Mouse (Mus musculus): ENCODE measurements around the gene Iqschfp. TPM values are rescaled to one million over a fixed set of nuclear protein-coding genes. Genes with fewer than 3 reads are reported as not detected.

Iqschfp gene
- total and polyA plus RNA-seq, 2 experiments from 2014 or later: not detected

GRCm38 (mm10) chr3:68587567-68588245 is 695.7 kb downstream of the Iqschfp start:
- Histone ChIP-seq H3K4me1 (ENCODE audit: control insufficient read depth, insufficient read depth) (peaks cover 77% of the 10 kb centered on the region), H3K27ac (ENCODE audit: low read depth) (peak overlapping the region; percentile 84), H3K4me3 (ENCODE audit: low read depth, low read length) (no peak overlapping the region), H3K9me3 (replicated peaks; ENCODE audit: control insufficient read depth, low read length) (no peaks in the 10 kb centered on the region), H3K36me3 (replicated peaks; ENCODE audit: control insufficient read depth, insufficient read depth, low read length) (0 out of 2 replicates have a peak, but pooled peaks cover 4% of the 10 kb centered on the region), H3K9ac (replicated peaks; ENCODE audit: low read depth, low read length) (0 out of 2 replicates have a peak overlapping the region, but pooled peaks have one; percentile 3), H3K4me2 (ENCODE audit: low read depth, low read length) (no peak overlapping the region), H3K27me3 (ENCODE audit: control insufficient read depth, insufficient read depth, low read length) (no peaks in the 10 kb centered on the region)
- TF ChIP-seq CTCF (IDR thresholded peaks at IDR 0.05; ENCODE audit: low read depth) (no peak), EP300 (IDR thresholded peaks at IDR 0.05; ENCODE audit: low read depth) (no peak)
- 47% methylated on average over 10 of the region's 10 CpGs for WGBS
- DNase-seq (ENCODE audit: low spot score) (peak; percentile 43), ATAC-seq (ENCODE audit: insufficient read depth, low read depth) (no peak)

GRCm38 (mm10) chr3:68589220-68589840 is 697.3 kb downstream of the Iqschfp start:
- Histone ChIP-seq H3K9me3 (replicated peaks; ENCODE audit: control insufficient read depth, low read length) (no peaks in the 10 kb centered on the region), H3K4me2 (ENCODE audit: low read depth, low read length) (no peak overlapping the region), H3K9ac (replicated peaks; ENCODE audit: low read depth, low read length) (no peak overlapping the region), H3K27me3 (ENCODE audit: control insufficient read depth, insufficient read depth, low read length) (no peaks in the 10 kb centered on the region), H3K4me1 (ENCODE audit: control insufficient read depth, insufficient read depth) (peaks cover 65% of the 10 kb centered on the region), H3K36me3 (replicated peaks; ENCODE audit: control insufficient read depth, insufficient read depth, low read length) (0 out of 2 replicates have a peak, but pooled peaks cover 4% of the 10 kb centered on the region), H3K4me3 (ENCODE audit: low read depth, low read length) (no peak overlapping the region), H3K27ac (ENCODE audit: low read depth) (peak overlapping the region; percentile 84)
- ATAC-seq (ENCODE audit: insufficient read depth, low read depth) (peak; percentile 68), DNase-seq (ENCODE audit: low spot score) (peak; percentile 57)
- no peak for TF ChIP-seq CTCF (IDR thresholded peaks at IDR 0.05; ENCODE audit: low read depth)
- TF ChIP-seq EP300 (IDR thresholded peaks at IDR 0.05; ENCODE audit: low read depth): 0 out of 2 replicates have a peak, but pooled peaks have one; percentile 19
- WGBS: 40% methylated on average over 9 of the region's 9 CpGs

GRCm38 (mm10) chr3:68590436-68590835 is 698.4 kb downstream of the Iqschfp start:
- 81% methylated on average over 8 of the region's 8 CpGs for WGBS
- ATAC-seq (ENCODE audit: insufficient read depth, low read depth) (no peak), DNase-seq (ENCODE audit: low spot score) (no peak)

GRCm38 (mm10) chr3:68592575-68592974 is 700.5 kb downstream of the Iqschfp start:
- Histone ChIP-seq H3K4me1 (ENCODE audit: control insufficient read depth, insufficient read depth) (peaks cover 36% of the 10 kb centered on the region), H3K9ac (replicated peaks; ENCODE audit: low read depth, low read length) (no peak overlapping the region), H3K27me3 (ENCODE audit: control insufficient read depth, insufficient read depth, low read length) (no peaks in the 10 kb centered on the region), H3K36me3 (replicated peaks; ENCODE audit: control insufficient read depth, insufficient read depth, low read length) (0 out of 2 replicates have a peak, but pooled peaks cover 16% of the 10 kb centered on the region), H3K9me3 (replicated peaks; ENCODE audit: control insufficient read depth, low read length) (no peaks in the 10 kb centered on the region), H3K27ac (ENCODE audit: low read depth) (no peak overlapping the region), H3K4me2 (ENCODE audit: low read depth, low read length) (no peak overlapping the region), H3K4me3 (ENCODE audit: low read depth, low read length) (no peak overlapping the region)
- TF ChIP-seq EP300 (IDR thresholded peaks at IDR 0.05; ENCODE audit: low read depth): no peak
- TF ChIP-seq CTCF (IDR thresholded peaks at IDR 0.05; ENCODE audit: low read depth): no peak
- ATAC-seq (ENCODE audit: insufficient read depth, low read depth): no peak
- DNase-seq (ENCODE audit: low spot score): no peak
- WGBS: 86% methylated on average over 10 of the region's 10 CpGs

More at GRCm38 (mm10) chr3:68590436-68590835, 698.4 kb downstream of the Iqschfp start:
- H3K4me3 ChIP-seq (ENCODE audit: low read depth, low read length): no peak overlapping the region
- H3K27me3 ChIP-seq (ENCODE audit: control insufficient read depth, insufficient read depth, low read length): no peaks in the 10 kb centered on the region
- TF ChIP-seq CTCF (IDR thresholded peaks at IDR 0.05; ENCODE audit: low read depth) (no peak), EP300 (IDR thresholded peaks at IDR 0.05; ENCODE audit: low read depth) (no peak)
- peaks cover 57% of the 10 kb centered on the region for H3K4me1 ChIP-seq (ENCODE audit: control insufficient read depth, insufficient read depth)
- 0 out of 2 replicates have a peak, but pooled peaks cover 4% of the 10 kb centered on the region for H3K36me3 ChIP-seq (replicated peaks; ENCODE audit: control insufficient read depth, insufficient read depth, low read length)
- H3K9me3 ChIP-seq (replicated peaks; ENCODE audit: control insufficient read depth, low read length): no peaks in the 10 kb centered on the region
- no peak overlapping the region for H3K27ac ChIP-seq (ENCODE audit: low read depth)
- H3K9ac ChIP-seq (replicated peaks; ENCODE audit: low read depth, low read length): no peak overlapping the region
- no peak overlapping the region for H3K4me2 ChIP-seq (ENCODE audit: low read depth, low read length)

GRCm38 (mm10) chr3:68593073-68593867 is 701.2 kb downstream of the Iqschfp start:
- no peak for ATAC-seq (ENCODE audit: insufficient read depth, low read depth)
- no peak for DNase-seq (ENCODE audit: low spot score)
- Histone ChIP-seq H3K9ac (replicated peaks; ENCODE audit: low read depth, low read length) (no peak overlapping the region), H3K4me3 (ENCODE audit: low read depth, low read length) (no peak overlapping the region), H3K4me1 (ENCODE audit: control insufficient read depth, insufficient read depth) (peaks cover 29% of the 10 kb centered on the region), H3K27ac (ENCODE audit: low read depth) (no peak overlapping the region; the same call in 1 of the 2 replicates), H3K4me2 (ENCODE audit: low read depth, low read length) (no peak overlapping the region), H3K9me3 (replicated peaks; ENCODE audit: control insufficient read depth, low read length) (no peaks in the 10 kb centered on the region), H3K27me3 (ENCODE audit: control insufficient read depth, insufficient read depth, low read length) (no peaks in the 10 kb centered on the region), H3K36me3 (replicated peaks; ENCODE audit: control insufficient read depth, insufficient read depth, low read length) (0 out of 2 replicates have a peak, but pooled peaks cover 16% of the 10 kb centered on the region)
- no peak for TF ChIP-seq CTCF (IDR thresholded peaks at IDR 0.05; ENCODE audit: low read depth)
- no peak for TF ChIP-seq EP300 (IDR thresholded peaks at IDR 0.05; ENCODE audit: low read depth)
- 81% methylated on average over 12 of the region's 12 CpGs for WGBS
